Mouse (Mus musculus) urinary bladder, postnatal 10 days (tissue): ENCODE data around the gene Pcbp2.

Experiments
- DNase-seq: peaks from one replicate; pipeline ENCODE4 v3.0.0; 2022; ENCODE audit warnings: low spot score

Pcbp2 gene

DNA sequence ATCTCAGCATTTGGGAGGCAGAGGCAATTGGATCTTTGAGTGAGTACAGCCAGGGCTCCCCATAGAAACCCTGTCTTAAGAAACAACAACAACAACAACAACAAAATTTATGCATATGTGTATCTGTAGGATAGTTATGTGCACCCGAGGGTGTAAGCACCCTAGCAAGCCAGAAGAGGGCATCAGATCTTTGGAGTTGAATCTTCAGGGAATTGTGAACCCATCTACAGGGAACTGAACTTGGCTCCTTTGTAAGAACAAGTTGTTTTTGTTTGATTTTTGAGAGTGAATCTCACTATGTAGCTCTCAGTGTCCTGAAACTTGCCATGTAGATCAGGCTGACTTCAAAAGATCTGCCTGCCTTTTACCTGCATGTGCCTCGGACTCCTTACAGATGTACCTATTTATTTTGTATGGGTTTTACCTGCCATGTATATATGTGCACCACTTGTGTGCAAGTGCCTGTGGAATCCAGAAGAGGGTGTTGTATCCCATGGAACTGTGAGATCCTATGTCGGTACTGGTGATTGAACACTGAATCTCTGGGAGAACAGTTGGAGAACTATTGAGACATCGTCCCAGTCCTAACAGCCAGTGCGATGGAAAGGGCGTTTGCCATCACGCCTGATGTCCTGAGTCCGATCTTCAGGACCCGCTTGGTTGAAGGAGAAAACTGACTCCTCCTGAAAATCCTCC, 1.5 kb upstream of the Pcbp2 start:
- no peak for DNase-seq

DNA sequence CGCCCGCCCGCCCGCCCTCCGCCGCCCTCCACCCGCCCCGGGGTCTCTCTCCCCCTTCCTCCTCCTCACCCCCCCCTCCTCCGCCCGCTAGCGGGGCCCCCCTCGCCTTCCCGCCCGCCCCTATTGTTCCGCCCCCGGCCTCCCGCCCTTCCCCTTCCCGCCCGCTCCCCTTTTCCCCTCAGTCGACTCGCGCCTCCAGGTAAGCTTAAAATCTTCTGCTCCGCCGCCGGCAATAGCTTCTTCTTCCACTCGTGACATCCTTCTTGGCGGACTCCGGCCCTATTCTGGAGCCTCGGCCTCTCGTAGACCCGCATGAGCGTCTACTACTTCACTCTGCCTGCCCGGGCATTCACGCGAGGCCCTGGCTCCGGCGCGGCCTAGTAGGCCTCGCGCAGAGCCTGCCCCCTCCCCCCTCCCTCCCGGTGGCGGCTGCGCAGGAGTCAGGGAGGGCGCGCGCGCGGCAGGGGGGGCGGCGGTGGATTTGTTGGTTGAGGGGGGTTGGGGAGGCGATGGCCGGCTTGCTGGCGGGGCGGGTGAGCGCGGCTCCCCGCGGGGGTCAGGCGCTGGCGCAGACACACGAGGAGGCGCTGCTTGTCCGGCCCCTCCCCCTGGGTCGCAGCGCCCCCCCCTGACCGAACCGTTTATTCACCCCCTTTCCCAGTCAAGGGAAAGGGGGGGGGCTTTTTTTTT, 411 bp downstream of the Pcbp2 start:
- DNase-seq: peak; percentile 38

DNA sequence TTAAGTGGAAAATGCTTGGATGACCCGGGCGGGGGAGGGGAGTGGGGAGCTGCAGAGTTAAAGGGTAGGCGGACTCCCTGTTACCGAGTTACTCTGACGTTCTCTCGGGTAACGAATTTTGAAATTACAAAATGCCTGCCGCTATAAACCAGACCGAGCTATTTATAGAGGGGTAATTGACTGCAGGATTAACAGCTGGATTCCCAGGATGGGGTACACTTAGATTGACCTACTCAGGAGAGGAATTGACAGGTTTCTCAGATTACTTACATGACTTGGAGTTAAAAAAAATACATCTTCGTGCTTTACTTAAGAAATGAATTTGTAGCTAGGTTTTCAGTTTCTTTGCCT, 931 bp downstream of the Pcbp2 start:
- no peak for DNase-seq

DNA sequence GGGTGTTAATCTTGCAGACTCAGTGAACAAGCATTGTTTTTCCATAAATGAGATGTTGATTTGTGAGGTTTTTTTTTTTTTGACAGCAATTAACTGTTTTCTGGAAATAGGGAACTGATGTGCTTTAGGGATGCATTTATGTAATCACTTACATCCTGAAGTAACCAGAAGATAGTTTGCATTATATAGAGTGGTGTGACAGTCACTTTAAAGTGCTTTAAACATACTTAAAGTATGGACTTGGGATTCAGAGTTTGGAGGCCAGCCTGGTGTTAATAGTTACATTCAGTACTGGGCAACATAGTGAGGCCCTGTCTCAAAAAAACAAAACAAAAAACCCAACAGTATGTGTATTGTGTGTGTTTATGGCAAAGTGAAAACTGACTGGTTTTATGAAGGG, 1.4 kb downstream of the Pcbp2 start:
- DNase-seq: no peak

DNA sequence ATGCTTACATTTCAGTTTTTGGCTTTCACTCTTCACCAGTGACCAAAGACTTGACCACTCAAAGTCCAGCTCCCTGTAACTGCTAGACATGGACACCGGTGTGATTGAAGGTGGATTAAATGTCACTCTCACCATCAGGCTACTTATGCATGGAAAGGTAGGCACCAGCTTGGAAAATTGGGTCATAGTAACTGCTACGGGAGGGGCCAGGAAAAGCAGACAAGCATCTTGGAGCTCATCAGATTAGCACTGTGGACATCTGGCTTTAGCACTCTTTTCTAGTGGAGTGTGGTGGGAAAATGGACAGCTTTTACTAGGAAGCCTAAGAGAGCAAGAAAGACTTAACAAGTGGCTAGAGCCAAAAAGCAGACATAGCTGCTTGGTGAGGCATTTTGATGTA, 2.9 kb downstream of the Pcbp2 start:
- DNase-seq: no peak

DNA sequence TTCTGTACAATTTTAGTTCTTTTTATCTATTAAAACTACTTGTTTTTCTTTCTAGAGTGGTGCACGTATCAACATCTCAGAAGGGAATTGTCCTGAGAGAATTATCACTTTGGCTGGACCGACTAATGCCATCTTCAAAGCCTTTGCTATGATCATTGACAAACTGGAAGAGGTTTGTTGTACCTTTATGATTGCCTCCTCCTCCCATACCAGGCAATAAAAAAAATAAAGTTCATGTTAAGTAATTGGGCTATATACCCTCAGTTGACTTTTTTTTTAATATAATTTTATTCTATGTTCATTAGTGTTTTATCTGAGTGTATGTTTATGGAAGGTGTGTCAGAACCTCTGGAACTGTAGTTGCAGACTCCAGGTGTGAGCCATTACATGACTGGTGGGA, 4.2 kb downstream of the Pcbp2 start:
- no peak for DNase-seq

DNA sequence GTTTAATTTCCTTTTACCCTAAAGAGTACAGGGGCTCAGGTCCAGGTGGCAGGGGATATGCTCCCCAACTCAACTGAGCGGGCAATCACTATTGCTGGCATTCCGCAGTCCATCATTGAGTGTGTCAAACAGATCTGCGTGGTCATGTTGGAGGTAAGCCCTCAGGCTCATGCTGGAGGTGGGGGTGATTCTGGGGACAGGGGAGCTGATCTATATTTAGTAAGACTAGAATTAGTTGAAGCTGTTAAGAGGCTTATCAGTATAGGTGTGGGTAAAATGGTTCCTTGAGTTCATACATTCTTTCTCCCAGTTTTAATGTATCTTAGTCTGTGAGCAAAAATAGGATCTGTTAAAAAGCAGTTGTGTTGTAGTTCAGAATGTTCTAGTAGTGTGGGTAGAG, 12.8 kb downstream of the Pcbp2 start:
- DNase-seq: no peak

DNA sequence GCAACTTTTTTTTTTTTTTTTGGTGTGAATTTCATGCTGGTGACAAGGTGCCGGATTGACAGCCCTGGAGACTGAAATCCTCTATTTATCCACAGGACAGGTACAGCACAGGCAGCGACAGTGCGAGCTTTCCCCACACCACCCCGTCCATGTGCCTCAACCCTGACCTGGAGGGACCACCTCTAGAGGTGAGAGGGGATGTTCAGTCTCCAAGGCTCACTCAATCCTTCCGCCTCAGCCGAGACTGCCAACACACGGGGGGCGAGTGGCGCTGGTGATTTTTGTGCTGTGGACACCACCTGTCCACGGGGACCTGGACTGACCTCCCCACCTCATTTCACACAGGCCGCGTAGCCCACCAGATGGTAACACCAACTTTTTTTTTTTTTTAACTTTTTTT, 15.5 kb downstream of the Pcbp2 start:
- DNase-seq: no peak

DNA sequence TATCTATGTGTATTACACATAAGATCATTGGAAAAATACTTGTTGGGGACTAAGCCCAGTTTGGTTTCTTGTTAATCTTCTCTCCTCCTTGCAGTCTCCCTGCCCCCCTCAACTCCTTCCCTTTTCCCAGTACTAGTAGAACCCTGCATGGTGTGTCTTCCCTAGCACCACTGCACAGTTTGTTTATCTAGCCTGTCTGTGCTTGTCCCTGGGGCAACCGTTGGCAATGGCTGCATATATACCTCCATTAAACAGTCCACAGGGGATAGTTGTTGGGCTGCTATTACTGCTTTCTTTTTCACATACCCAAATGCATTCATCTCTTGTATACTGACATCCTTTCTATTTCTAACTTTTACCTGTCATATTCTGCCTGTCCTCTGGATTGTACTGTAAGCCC, 17.3 kb downstream of the Pcbp2 start:
- no peak for DNase-seq

DNA sequence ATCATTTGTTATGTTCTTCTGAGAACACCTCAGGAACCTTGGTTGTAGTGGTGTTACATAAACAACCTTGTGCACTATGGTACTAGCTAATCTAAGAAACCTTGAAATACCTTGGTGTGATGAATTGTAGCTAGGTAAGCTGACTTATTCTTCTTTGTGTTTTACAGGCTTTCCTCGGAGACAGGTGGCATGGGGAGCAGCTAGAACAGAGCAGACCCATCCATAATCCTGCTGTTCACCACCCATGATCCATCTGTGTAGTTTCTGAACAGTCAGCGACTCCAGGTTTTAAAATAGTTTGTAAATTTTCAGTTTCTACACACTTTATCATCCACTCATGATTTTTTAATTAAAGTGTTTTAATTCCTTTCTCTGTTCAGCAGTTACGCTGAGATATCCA, 28.0 kb downstream of the Pcbp2 start:
- no peak for DNase-seq

DNA sequence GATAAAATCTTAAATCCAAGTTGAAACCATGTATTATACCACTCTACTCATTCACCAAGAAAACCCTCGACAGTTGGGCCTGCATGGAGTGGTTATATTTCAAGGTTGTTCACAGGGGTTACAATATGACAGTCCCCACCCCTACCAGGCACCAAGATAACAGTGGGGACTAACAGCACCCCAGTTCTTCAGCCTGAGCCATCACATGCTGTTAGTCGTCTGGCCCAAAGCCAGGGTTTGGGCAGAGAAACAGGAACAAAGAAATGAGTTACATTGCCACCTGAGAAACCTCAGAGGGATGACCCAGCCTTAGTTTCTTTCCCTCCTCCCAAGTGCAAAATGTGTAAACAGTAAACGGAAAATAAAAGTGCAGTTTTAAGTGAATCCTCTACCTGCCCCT, 29.0 kb downstream of the Pcbp2 start:
- no peak for DNase-seq

DNA sequence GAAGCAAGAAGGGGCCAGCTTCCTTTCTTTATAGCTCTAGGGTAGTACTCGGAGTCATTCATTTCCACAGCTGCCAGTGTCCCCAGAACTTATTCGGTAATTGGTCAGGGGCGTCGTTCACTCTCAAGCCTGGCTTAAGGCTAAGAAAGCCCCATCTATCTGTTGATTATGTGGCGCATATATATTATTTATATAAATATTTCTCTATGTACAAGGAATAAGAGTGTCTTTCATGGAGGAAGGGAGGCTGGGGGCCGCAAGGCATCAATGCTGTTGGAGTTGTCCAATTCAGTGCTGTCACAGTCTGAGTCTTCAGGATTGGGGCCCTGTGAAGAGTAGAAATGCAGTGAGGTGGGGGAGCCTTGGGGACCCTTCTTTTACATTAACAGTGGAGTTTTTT, 29.5 kb downstream of the Pcbp2 start:
- no peak for DNase-seq

DNA sequence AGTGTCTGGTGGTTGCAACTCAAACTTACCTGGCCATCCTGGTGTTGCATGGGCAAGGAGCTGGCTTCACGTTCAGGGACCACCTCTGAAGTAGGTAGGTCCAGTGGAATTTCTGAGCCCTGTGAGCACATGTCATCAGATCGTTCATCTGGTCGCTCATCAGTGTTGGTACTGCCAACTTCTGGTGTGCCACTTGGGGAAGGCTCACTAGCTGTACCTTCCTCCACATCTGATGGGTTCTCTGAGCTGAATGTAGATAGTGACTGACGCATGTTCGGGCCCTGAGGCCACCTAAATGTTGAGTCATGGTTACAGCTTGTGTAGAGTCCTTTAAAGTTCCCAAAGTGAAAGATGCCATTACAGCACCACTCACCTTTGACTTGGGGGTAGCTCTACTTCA, 30.1 kb downstream of the Pcbp2 start:
- DNase-seq: no peak

DNA sequence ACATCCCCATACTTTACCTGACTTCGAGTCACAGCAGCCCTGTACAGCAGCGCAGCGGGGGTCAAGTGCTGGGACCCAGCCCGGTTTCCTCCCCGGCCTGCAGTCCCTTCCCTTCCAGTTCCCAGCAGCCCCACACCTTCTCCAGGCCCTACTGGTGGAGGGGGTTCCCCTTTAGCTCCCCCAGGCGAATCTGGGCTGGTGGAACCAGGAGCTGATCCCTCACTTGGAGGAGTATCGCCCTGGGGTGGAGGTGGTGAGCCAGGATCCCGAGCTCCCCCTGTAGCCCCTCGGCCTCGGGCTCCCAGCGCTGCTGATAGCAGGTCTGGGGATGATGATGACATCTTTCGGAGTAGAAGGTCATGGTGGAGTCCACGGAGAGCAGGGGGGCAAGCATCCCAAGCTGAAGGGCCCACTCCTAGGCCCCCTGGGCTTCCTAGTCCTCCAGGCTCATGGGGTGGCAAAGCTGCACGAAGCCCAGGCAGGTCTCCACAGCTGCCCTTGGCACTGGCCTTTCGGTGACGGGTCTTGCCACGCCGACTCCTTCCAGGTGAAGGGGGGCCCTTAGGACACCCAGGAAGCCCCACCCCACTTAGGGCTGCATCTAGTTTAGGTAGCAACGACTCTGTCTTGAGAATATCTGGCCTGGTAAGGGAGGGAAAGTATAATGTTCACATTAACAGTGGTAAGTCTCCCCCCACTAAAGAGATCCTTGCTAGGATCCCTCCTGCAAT, 30.9 kb downstream of the Pcbp2 start:
- DNase-seq: no peak

DNA sequence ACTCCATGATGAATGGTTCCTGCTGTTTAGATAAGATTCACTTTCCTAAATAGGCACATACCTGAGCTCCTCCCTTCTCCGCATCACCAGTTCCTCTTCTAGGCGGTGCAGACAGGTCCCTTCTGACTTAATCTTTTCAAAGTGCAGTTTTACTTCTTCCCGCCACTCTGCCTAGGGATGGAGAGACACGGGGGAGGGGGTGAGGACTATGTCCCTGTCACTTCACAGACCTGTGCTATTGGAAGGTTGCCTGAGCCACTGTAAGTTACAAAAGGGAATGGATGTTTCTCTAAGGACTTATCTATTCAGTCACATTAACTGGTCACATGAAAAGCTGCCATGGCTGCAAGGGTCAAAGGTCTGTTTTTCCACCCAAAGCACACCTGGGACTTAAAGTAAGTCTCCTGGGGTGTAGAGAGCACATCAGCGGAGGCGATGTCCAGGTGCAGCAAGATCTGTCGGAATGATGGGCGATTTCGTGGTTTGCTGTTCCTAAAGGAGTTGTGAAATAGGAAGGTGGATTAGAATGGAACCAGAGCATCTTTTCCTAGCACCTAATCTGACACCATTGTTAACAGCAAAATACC, 32.0 kb downstream of the Pcbp2 start:
- no peak for DNase-seq

DNA sequence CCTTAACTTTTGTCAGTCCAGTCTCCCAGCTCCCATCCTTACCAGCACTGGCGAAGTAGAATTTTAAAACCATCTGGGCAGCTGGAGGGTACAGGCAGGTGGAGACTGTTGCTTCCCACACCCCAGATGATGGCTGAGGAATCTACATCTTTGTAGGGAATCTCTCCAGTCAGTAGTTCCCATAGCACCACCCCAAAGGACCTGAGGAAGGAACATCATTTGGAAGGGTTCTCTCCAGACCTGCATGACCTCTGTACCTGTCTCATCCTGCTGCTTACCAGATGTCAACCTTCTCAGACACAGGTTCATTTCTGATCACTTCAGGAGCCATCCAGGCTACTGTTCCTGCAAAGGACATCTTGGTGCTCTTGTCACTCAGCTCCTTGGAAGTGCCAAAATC, 33.1 kb downstream of the Pcbp2 start, which contains the start of gene Gm10337:
Gene Gm10337, plus strand, starts transcription at position 276 of the 400 bp plus-strand sequence.
- no peak for DNase-seq

DNA sequence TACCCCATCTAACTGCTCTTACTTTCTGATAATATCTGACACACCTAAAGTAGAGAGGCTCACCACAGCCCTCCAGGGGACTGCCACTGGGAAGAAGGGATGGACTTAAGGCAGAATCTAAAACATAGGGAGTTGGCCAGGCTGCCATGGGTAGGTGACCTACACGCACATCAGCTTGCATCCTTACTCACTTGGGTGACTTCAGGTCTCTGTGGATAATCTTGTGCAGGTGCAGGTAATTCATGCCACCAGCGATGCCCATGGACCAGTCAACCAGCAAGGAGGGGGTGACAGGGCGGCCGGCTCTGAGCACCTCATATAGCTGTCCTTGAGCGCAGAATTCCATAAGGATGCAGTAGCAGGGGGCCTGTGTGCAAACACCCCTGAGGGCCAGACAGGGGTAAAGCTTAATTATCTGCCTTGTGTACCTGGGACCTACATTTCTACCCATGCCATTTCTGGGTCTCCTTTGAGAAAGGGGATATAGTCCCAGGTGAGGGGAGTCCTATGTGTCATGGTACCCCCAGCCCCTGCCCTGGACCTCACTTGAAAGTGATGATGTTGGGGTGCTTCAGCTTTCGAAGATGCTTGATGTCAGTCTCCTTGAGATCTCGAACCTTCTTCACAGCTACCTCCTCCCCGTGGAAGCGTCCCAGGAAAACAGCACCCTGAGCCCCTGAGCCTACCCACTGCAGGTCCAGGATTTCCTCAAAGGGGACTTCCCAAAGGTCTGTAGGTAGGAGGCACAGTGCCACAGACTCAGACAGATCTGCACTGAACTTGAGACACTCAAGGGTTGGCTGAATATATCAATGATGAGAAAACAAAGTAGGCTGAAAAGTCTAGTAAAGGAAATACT, 33.8 kb downstream of the Pcbp2 start:
- DNase-seq: no peak

DNA sequence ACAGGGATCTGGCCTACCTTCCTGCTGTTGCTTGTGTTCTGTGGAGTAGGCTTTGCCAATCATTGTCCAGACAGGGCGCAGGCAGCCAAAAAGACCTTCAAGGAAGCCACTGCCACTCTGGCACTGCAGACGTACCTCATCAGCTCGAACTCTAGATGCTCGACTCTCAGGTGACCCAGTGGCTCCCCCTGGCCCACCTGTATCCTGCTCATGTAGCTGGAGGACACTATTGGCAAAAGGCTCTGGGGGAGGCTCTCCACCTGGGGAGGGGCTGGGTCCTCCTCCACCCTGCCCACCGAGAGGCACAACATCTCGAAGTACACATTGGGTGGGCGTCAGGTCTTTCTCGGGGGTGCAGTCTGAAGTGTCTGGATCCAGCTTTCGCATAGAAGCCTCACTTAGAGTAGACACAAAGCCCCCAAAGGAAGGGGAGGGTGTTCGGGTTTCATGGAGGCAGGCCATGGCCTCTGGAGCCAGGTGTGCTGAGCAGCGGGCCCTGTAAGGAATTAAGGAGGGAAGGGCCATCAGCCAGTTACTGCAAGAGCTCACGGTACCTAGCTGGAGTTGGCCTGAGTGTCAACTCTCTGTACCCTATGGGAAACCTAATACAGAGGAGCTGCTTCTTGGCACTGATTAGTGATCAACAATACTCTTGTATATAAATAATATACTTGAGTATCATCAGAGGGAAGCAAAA, 34.9 kb downstream of the Pcbp2 start:
- no peak for DNase-seq

DNA sequence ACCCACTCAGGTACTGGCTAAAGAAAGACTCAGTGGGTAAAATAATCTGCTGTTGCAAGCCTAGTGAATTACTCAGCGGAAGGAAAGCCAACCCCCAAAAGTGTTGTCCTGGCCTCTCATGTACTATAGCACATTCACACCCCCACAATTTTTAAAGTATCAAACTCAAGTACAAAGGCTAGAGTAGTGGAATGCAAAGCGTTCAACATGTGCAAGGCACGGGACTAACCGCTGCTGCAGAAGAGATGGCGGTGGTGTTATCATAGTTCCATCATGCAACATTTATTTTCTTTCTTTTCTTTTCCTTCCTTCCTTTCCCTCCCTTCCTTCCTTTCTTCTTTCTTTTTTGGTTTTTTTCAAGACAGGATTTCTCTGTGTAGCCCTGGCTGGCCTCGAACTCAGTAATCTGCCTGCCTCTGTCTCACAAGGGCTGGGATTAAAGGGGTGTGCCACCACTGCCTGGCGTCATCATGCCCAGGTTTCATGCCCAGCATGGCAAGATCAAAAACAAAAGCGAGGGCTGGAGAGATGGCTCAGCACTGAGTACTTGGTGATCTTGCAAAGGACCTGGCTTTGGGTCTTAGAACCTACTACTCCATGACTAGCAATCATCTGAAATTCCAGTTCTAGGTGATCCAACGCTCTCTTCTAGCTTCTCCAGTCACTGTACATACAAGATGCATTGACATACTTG, 35.6 kb downstream of the Pcbp2 start:
- DNase-seq: no peak

DNA sequence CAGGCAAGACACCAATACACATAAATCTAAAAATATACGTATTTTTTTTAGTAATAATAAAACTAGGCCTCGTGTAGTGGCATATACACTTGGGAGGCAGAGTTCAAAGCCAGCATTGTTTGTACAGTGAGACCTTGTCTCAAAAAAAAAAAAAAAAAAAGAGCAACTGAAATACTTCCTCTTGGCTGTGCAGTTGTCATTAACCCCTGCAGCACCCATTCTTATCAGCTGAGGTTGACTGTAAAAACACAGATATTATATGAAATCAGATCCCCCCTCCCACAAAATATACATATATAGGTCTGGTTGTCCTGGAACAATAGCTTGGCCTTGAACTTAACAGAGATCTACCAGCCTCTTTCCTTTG, 36.1 kb downstream of the Pcbp2 start:
- no peak for DNase-seq

DNA sequence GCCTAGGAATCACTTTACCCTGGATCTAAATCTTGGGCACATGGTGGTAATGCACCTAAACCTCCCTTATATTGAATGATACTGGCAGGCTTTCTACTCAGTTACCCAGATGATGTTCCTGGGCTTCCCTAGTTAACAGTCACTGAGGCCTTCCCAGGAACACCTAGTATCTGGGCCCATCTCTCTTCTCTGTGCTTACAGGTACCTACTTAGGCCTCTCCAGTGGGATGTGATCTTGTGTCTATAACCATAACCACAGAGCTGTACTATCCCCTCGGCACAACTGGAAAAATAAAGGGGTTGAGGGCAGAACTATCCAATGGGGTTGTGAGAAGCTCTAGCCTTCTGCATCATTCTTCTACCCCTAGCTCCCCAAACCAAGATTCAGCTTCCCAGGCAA, 36.5 kb downstream of the Pcbp2 start:
- DNase-seq: no peak
